Mouse (Mus musculus) kidney, postnatal 14 days (tissue): Measurements from ENCODE around the gene Cdc7.
"Not testable (repeated sequence)": the region's sequence is repeated elsewhere in the genome, so short reads cannot be mapped to it uniquely, and the experiment has no call there.

Experiments
- DNase-seq: peaks from one replicate; pipeline ENCODE4 v3.0.0; 2022; ENCODE audit warnings: mixed read lengths

Cdc7 gene

DNA sequence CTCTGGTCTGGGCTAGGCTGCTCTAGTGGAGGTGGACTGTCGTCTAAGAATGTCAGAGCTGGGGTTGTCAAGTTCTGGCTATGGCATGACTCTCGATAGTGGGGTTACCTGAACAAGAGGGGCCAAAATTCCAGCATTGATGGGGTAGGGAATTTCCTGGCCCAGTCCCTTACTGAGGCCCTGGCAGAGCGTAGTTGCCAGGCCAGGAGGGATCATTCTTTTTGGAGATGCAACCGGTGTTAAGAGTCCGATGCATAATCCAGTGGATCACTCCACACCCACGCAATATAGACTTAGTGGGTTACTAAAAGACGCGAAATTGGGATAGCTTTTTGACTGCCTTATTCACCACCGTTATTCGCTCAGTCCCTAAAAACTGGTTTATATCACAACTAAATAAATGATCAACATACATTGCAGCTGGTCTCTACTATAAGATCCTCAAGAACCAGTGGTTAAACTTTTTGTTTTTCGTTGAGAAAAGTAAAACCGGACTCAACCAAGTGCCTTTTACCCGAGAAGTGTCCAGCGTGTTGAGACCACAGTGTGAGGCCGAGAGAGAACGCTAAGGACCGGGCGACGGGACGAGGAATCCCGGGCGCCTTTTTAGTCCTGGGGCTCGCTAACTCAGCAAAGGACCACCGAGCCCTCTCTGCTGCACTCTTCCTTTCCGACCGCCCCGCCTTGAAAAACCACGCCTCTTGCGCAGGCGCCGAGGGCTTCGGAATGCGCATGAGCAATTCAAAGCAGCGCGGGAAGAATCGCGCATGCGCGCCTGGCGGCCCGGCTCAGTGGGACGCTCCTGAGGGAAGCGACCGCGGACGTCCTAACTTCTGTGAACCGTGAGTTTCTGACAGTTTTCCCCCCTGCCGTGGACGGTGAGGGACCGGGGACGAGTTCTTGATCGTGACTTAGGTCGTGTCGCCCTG is at the start of gene Cdc7:
Cdc7 (plus strand) TSS at position 739 of the 929 bp plus-strand sequence.
- DNase-seq: peak; percentile 95

DNA sequence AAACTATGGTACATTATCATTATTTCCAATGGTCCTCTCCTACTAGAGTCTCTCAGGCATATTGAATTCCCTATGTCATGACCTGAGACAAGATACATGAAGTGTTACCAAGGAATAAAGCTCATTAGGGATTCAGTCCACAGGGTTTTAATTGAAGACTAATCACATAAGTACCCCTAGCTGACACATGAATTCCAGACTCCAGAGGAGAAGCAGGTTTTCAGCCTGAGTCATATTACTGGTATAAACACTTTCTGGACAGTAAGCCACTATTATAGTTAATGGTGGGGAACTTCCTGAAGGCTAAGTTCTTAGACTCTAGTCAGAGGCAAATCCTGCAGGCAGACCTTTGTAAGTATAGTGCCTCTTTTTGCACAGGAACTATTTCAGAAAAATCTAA is 44.8 kb upstream of the Cdc7 start:
- no peak for DNase-seq

DNA sequence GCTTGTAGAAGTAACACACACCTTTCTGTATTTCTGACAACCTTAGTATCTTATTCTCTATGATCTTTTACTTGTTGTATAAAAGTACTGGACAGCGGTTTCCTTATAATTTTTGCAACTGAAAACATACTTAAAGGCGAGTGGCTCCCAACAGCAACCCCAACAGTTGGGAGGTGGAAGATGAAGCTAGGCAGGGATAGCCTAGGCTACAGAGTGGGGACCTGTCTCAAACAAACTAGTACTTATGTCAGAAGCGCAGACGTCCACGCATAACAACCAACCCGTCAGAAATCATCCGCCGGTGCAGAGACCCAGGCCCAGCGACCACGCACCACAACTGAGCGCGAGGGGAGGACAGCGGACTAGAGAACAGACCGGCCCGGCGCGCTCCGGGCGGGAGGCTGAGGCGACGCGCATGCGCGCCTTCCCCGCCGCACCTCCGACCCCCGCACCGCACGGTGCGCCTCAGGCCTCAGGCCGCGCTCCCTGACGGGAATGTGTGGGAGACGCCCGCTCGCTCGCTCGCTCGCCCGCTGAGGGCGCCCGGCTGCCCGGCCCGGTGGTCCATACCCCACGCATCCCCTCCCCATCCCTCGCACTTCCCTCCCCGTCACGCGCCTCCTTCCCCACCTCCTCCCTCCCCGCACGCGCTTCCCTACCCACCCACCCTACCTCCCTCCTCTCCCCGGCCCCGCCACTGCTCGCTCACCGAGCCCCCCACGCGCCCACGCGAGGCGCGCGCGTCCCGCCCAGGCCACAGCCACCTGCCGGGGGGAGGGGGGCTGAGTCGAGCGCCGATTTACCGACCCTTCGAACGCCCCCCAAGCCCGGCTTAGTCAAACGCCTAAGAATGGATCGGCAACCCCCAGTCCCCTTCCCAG is 38.4 kb upstream of the Cdc7 start, which contains the start of gene Hfm1:
Hfm1 (minus strand) TSS at position 834 of the 881 bp plus-strand sequence.
- peak; percentile 61 for DNase-seq

DNA sequence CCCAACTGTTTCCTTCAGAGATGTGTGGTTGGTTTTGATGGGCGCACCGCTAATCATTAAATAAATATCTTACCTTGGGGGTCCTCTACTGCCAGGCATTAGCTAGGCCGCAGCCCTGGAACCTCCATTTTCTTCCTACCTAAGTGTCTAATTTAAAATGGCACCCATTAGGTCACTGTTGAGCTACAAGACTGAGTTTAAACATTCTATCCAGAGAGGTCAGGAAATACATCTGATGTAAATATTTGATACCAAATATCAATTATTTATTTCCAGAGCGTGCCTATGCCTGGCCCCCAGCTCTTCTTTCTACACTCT is 37.8 kb upstream of the Cdc7 start:
- DNase-seq: no peak

DNA sequence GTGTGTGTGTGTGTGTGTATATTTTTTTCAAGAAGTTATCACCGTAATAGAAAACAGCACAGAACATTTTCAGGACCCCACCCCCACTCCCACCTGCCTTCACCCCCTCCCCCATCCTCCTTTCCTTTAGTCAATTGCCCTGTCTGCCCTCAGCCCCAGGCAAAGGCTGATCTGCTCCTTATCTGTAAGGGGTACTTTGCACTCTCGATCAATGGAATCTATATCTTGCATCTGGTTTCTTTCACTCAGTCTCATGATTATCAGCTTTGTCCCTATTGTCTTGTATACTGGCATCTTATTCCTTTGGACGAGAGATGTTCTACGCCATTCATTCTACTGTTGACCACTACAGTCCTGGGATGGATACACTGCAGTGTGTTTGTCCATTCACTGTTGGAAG is 36.1 kb upstream of the Cdc7 start:
- no peak for DNase-seq

DNA sequence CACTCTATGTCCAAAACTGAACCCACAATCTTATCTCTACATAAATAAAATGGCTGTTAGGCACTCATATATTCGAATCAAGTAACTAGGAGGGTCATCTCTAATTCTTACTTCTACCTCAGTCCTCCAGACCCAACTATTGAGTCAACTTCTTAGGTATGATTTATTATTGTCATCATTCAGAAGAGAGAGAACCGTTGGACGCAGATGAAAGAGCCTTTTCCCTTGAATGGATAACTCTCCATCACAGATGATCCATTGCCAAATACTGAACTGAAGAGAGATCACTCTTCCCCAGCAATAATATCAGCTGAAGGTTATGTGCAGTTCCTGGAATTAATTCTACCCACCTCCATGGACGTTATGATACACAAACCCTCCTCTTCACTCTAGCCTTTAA is 17.8 kb upstream of the Cdc7 start:
- no peak for DNase-seq

DNA sequence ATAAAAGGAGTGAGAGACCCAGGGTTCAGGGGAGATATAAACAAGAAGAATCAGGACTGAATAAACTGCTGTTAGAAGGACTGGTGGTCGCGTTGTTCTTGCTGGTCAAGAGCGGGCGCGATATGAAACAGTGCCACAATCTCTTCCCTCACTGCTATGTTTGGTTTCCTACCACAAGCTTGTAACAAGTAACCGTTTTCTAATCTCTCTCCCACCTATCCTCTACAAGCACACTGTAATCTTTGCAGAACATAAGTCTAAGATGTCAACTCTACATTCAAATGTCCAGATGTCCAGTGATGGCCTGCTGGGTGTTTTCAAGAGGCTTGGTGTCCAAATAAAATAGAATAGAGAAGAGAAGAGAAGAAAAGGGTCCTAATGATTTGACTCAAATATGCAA is 15.4 kb upstream of the Cdc7 start:
- DNase-seq: no peak

DNA sequence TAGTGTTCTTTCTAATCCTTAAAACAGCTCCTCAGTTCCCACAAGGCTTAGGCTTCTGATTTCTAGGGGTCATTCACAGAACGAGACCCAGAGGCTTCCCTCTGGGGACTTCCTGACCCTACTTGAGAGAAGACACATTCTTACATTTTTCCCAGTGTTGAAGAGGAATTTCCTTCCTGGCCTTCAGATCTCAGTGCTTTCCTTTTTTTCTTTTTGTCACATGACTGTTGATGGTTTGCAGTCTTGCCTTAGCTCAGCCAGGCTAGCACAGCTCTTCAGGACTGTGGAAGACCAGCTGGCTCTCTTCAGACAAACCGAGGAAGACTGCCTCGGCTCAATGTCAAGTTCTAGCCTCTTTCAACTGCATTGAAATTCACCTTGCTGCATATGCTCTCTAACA is 7.7 kb upstream of the Cdc7 start:
- DNase-seq: peak; percentile 48

DNA sequence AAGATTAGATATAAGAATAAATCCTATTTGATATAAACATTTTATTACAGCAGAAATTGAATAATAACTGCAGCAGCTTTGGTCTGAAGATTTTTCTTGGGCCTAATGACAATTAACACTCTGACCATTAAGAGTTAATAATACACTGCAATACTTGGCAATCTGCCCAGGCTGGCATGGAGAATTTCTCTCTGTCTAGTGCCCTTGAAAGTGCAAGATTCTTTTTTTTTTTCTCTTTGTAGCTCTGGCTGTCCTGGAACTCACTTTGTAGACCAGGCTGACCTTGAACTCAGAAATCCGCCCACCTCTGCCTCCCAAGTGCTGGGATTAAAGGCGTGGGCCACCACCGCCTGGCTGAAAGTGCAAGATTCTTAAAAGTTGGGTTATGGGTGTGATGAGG is 5.1 kb upstream of the Cdc7 start:
- DNase-seq: peak; percentile 50

DNA sequence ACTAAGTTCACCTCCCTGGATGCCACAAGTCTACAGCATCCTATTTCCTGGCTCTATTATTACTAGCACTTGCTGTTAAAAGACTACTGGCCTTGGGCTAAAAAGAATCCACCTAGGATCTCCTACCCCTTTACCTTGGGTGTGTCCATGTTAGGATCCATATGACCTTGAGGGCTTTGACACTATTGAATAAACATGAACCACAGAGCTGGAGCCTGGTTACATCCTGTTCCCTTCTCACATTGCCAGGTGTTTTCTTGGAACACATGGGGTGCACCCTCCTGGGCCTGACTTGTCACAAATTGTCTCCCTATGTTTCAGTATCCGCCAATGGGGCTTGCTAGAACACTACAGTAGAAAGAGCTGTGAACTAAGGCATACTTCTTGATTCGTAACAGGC is 3.7 kb upstream of the Cdc7 start:
- DNase-seq: no peak

DNA sequence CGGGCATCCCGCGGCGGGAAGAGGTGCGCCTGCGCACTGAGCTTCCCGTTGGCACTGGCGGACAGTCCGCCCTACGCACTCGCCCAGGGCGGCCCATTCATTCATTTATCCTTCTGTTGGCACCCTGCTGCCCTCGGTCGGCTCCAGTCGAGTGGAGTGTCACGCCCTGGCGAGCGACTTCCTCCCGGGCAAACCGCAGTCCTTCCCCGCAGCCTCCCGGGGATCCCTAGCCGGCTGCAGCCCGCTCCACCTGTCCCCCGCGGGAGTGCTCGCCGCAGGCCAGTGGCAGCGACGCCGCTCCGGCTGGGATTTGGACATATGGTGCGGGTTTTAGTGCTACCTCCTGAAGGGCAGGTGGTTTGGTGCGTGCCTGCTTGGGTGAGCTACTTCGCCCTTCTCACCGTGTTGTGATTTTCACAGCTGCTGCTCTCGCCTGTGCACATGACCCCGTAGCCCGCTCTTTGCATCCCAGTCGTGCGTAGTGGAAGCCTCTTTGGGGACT is 442 bp downstream of the Cdc7 start:
- DNase-seq: no peak

DNA sequence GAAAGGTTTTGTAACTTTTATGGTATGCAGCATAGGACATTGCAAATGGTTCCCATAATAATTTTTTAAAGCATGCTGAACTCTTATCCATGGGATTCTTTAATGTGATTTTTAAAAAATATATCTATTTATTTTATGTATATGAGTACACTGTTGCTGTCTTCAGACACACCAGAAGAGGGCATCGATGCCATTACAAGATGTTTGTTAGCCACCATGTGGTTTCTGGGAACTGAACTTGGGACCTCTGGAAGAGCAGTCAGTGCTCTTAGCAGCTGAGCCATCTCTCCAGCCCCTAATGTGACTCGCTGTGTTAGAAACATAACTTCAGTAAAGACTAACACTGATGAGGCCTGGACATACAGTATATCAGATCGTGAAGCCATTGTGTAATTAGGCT is 2.3 kb downstream of the Cdc7 start:
- no peak for DNase-seq

DNA sequence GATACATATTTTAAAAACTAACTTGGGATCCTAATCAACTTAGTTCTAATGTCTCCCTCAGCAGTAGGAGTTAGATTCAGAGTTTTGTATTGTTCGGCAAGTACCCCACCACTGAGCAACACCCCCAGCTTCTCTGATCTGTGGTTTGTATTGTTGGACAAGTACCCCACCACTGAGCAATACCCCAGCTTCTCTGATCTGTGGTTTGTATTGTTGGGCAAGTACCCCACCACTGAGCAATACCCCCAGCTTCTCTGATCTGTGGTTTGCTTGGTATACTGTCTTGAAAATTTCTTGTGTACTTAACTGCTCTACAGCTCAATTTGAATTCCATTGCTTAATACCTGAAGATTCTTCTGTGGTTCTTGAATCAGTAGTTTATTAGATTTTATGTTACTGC is 3.5 kb downstream of the Cdc7 start:
- no peak for DNase-seq

DNA sequence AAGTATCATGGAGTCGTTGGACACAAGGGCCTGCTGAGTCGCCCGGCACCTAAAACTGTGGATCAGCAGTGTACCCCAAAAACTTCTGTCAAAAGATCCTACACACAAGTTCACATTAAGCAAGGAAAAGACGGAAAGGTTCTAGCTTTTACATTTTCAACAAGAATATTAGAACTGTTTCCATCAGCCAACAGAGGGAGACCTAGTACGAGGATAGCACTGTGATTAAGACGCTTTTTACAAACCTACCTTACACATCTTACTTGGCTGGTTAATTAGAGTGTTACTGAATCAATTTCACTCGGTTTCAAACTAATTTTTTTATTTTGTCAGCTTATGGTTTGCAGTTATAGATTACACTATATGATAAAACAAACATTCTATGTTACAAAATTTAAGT is 9.8 kb downstream of the Cdc7 start:
- no peak for DNase-seq

DNA sequence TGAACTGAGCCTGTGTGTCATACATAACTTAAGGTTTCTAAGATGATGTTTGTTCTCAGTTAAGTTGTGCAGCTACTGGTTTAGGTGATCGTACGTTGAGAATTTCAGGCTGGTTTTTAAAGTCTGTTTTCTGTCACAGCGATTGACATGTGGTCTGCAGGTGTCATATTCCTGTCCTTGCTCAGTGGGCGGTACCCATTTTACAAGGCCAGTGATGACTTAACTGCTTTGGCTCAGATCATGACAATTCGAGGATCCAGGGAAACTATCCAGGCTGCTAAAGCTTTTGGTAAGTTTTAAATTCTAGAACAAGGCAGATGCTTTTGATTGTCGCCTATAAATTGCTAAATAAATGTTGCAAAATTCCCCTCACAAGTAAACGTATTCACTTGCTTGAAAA is 15.0 kb downstream of the Cdc7 start:
- no peak for DNase-seq

DNA sequence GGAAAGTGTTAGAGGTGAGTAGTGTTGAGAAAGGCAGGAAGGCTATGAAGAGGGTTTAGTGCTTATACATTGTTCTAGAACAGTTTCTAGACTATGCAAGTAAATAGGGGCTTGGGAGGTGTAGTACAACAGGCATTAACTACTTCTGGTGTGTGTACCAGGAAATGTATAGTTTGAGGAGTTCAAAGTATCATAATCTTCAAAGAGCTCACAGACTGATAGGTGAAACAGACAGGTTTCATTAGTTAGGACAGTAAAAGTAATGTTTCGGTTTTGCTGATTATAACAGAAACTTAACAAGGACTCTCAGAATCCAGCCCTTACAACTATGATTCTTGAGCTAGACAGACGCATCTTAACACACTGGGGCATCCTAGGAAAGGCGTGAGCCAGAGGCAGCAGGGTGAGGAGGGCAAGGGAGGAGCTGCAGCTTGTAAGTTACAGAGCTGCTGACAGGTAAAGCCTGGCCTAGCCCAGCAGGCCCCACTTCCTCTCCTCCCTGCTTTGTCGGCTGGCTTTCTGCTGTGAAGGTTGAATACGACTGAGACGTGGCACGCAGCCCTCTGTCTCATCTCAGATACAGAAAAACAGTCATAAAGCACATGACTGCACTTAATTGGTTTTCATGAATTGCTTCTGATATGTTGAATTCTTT is 18.3 kb downstream of the Cdc7 start:
- no peak for DNase-seq

DNA sequence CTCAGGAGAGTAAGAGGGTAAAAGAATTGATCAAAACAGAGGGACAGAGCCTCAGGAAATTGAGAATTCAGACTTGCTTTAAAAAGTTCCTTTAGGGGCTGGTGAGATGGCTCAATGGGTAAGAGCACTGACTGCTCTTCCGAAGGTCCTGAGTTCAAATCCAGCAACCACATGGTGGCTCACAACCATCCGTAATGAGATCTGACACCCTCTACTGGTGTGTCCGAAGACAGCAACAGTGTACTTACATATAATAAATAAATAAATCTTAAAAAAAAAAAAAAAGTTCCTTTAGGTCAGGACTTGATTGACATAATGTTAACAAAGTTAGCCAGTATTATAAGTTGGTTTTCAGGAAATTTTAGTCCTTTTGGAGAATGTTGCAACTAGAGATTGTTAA is 20.8 kb downstream of the Cdc7 start:
- not testable (repeated sequence) for DNase-seq

DNA sequence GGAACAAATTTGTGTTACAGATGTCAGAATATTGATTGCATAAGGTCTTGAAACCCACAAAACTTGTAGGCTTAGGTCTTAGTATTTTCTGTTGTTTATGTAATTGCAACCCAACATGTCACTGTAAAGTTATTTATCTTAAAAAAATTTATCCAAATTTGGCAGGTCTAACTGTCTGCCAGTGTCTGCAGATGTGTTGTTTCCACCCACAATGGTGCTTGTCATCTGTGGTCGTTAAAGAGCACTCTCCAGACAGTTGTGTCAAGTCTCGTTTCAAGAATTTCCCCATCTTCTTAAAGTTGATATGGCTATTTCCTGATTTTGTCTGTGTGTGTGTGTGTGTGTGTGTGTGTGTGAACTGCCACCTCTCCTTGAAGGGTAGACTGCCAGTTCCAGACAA is 21.5 kb downstream of the Cdc7 start:
- peak; percentile 17 for DNase-seq

DNA sequence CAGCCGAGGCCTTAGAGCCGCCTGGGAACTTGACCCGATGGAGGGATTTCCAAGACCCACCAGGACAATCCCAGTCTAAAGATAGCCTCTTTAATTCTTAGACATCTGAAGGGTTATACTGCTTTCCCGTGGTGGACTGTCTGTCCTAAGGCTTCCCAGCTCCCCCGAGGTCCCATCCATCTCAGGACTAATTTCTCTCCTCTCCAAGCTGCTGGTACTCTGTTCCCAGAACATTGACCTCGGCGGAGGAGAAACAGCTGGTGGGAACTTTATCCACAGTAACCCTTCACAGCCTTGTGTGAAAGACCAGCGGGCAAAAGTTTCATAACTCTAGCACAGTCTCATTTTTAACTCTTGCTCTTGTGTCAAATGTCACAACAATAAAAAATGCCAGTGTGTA is 25.1 kb downstream of the Cdc7 start:
- DNase-seq: peak; percentile 69

DNA sequence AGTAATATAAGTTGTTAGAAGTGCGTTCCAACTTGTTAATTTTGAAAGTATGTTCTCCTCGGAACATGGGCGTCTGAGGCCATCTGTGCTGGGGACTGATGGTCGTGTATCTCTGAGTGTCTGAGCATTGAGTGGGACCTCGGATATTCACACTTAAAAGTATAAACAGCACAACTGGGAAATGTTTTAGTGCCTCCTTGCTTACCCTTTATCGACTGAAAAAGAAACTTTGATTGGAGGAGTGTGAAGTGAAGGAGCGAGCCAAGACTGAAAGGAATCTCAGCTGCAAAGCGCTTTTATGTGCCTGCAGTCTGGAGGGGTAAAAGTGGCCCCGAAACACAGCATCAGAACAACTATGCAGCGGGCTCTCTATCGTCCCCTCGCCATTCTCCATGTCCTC is 25.7 kb downstream of the Cdc7 start:
- no peak for DNase-seq

DNA sequence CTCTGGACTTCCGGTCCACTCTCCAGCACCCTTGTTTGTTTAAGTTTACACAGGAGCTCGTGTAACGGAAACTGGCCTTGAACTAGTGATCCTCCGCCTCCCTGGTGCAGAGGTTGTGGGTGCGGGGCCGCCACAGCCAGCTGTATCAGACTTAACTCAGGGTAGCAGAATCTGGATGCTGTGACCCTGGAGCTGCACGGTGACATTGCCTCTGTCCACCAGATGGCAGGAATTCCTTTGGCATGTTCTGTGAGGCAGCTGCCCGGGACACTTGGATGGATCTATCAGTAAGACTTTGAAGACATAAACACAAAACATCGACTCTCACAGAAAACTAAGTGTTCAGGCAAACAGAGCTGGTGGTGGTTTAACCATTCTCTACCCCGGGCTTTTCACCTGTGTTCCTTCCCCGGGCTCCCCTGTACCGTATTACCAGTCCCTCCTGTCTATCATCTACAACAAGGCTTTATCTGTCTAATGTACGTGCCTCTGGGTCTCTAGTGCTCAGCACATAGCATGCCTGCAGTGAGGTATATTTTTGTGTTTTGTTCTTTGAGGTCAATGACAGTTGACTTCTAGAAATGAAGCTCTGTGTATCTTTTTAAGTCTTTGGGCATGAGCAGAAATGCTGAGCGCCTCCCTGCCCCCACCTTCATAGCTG is 26.6 kb downstream of the Cdc7 start:
- DNase-seq: peak; percentile 73

DNA sequence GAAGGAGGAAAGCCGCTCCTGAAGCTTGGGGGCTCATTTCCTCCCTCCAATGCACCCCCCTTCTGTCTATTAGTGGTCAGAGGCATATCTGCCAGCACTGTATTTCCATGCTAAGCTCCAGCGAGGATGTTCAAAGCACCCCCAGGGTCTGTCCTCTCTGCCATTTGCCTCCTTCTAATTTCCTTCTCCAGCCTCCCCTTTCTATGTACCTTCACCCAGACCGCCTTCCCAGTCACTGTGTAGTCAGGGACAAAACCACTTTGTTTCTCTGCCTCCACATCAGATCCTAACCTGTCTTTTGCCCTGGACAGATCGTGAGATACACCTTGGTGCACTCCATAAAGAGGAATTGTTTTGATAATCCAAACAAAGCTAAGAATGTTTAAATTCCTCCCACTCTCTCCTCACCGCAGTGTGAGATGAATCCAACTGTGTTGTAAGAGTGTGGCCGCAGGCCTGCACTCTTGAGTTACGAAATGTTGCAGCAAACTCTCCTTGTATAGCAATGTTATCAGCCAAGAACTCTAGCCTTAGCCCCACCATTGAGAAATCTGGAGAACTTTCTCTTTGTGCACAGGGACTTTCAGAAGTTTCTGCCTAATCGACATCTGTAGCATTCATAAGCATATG is 27.3 kb downstream of the Cdc7 start:
- peak; percentile 12 for DNase-seq
